Mouse (Mus musculus) heart, embryonic 16.5 days (tissue): ENCODE results near the gene Tmem147. TPM values are rescaled to one million over a fixed set of nuclear protein-coding genes. Genes with fewer than 3 reads are reported as not detected.

Source experiments
- ATAC-seq: fragments of 200-750 bp; cut with Nextera tagmentation; replicated peaks from 2 replicates; pipeline ENCODE4 v1.8.0; 2017; ENCODE audit warnings: moderate number of reproducible peaks; ENCODE audit not compliant: insufficient read depth, low FRiP score; ENCODE audit errors: extremely low read depth
- H3K27ac ChIP-seq: fragments of 300-500 bp; sonication (generic); 2 replicates; pipeline ENCODE4 v1.5.1; 2014; ENCODE audit warnings: mild to moderate bottlenecking, low read length, control low read depth, moderate library complexity
- H3K27me3 ChIP-seq: fragments of 300-500 bp; sonication (generic); 2 replicates; pipeline ENCODE4 v1.6.1; 2014; ENCODE audit warnings: low read length, mixed read lengths; ENCODE audit not compliant: control insufficient read depth, insufficient read depth
- H3K36me3 ChIP-seq: fragments of 300-500 bp; sonication (generic); 2 replicates; pipeline ENCODE4 v1.6.1; 2014; ENCODE audit not compliant: control insufficient read depth, insufficient read depth
- H3K4me1 ChIP-seq: fragments of 300-500 bp; sonication (generic); 2 replicates; pipeline ENCODE4 v1.6.1; 2014; ENCODE audit warnings: low read length, mixed read lengths; ENCODE audit not compliant: control insufficient read depth, insufficient read depth
- H3K4me2 ChIP-seq: fragments of 300-500 bp; sonication (generic); 2 replicates; pipeline ENCODE4 v1.6.1; 2014; ENCODE audit warnings: low read depth, mild to moderate bottlenecking, control low read depth, low read length
- H3K4me3 ChIP-seq: fragments of 300-500 bp; sonication (generic); 2 replicates; pipeline ENCODE4 v1.5.1; 2014; ENCODE audit warnings: mild to moderate bottlenecking, control low read depth, low read length
- H3K9ac ChIP-seq: fragments of 300-500 bp; sonication (generic); 2 replicates; pipeline ENCODE4 v1.6.1; 2014; ENCODE audit warnings: low read length, control low read depth
- H3K9me3 ChIP-seq: fragments of 300-500 bp; sonication (generic); replicated peaks from 2 replicates; pipeline ENCODE4 v1.6.1; 2016; ENCODE audit warnings: low read length; ENCODE audit not compliant: control insufficient read depth
- WGBS: fragments of 180-500 bp; shearing (Covaris S2); extraction: QIAGEN DNeasy Blood & Tissue Kit; methylation state at CpG from one replicate; pipeline ENCODE4 v1.1.7; 2014; 5-methylcytosine and 5-hydroxymethylcytosine counted together
- polyA plus RNA-seq: library from polyadenylated mRNA; unstranded; fragments of >200 nt; fragmentation: Nextera tagmentation; extraction: Ambion mirVana; gene quantifications from 2 replicates; pipeline ENCODE4 v1.2.1, GENCODE M21; 2015

Tmem147 gene
- polyA plus RNA-seq = 197 and 203 TPM in 2 replicates

GRCm38 (mm10) chr7:30729396-30730063 is at the start of gene Tmem147:
Gene Tmem147, minus strand, starts transcription at chr7:30729540.
- H3K9ac ChIP-seq = peak within 1 kb of the TSS; percentile 92
- WGBS = under 1% methylated on average over 60 of the region's 60 CpGs
- ATAC-seq = peak; percentile 98
- peak within 1 kb of the TSS; percentile 73 for H3K4me2 ChIP-seq
- H3K36me3 ChIP-seq = peaks cover 11% of the 10 kb centered on the region
- H3K4me3 ChIP-seq = peak within 1 kb of the TSS; percentile 80
- no peaks in the 10 kb centered on the region for H3K9me3 ChIP-seq
- no peaks in the 10 kb centered on the region for H3K27me3 ChIP-seq
- H3K4me1 ChIP-seq = peaks cover 14% of the 10 kb centered on the region
- peak within 1 kb of the TSS; percentile 90 for H3K27ac ChIP-seq

GRCm38 (mm10) chr7:30777911-30778310 is 48.6 kb upstream of the Tmem147 start:
- no peaks in the 10 kb centered on the region for H3K9me3 ChIP-seq
- H3K36me3 ChIP-seq = no peaks in the 10 kb centered on the region
- no peak overlapping the region for H3K9ac ChIP-seq
- ATAC-seq = no peak
- H3K4me1 ChIP-seq = no peaks in the 10 kb centered on the region
- H3K4me2 ChIP-seq = no peak overlapping the region
- H3K27me3 ChIP-seq = no peaks in the 10 kb centered on the region
- 73% methylated on average over 1 of the region's 1 CpGs for WGBS
- H3K4me3 ChIP-seq = no peak overlapping the region
- no peak overlapping the region for H3K27ac ChIP-seq

- no peak overlapping the region for H3K4me3 ChIP-seq
- H3K27me3 ChIP-seq = no peaks in the 10 kb centered on the region
- 0 out of 2 replicates have a peak, but pooled peaks cover under 1% of the 10 kb centered on the region for H3K9me3 ChIP-seq
- no peaks in the 10 kb centered on the region for H3K36me3 ChIP-seq
- H3K9ac ChIP-seq = no peak overlapping the region
- WGBS = 47% methylated on average over 7 of the region's 7 CpGs
- ATAC-seq = no peak
- H3K4me1 ChIP-seq = no peaks in the 10 kb centered on the region
- H3K4me2 ChIP-seq = no peak overlapping the region
- H3K27ac ChIP-seq = no peak overlapping the region
These were observed 47.8 kb upstream of the Tmem147 start for GRCm38 (mm10) chr7:30777081-30777579.

DNA sequence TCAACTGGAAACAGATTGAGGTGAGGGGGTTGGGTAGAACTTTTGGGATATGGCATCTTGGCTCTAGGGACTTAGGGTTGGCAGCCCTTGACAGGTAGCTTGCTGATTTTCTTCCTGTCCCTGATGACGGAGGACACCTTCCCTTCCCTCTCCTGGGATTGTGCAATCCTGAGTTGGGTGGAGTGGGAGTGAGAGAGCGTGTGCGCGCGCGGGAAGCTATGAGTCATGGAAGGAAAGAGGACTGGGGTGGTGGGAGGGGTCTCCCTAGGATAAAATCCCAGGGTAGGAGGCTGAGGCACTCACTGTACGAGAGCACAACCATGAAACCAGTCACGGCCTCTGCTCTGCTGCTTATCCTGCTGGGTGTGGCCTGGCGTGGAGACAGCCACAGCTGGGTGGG is 46.8 kb upstream of the Tmem147 start:
- no peaks in the 10 kb centered on the region for H3K4me1 ChIP-seq
- WGBS = 70% methylated on average over 9 of the region's 9 CpGs
- H3K9ac ChIP-seq = no peak overlapping the region
- H3K27me3 ChIP-seq = no peaks in the 10 kb centered on the region
- H3K27ac ChIP-seq = no peak overlapping the region
- no peaks in the 10 kb centered on the region for H3K36me3 ChIP-seq
- peaks cover 2% of the 10 kb centered on the region; the same call in 1 of the 2 replicates for H3K9me3 ChIP-seq
- no peak overlapping the region for H3K4me2 ChIP-seq
- no peak for ATAC-seq
- no peak overlapping the region for H3K4me3 ChIP-seq

DNA sequence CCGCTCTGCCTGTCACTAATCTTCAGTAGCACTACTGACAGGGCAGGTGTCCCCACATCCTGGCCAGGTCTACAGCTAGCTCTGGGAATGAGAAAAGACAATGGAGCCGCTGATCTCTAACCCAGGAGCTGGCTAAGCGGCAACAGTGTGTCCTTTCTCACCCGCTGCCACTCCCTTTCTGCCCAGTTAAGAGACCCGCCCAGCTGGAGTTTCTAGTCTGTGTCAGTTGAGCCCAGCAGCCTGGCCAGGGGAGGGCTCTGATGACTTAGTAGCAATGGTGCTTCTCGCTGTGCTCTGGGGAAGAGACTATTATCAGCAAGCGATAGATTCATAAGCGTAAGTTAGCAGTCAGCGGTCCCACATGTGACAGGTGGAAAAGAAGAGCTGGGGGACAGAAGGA is 39.9 kb upstream of the Tmem147 start:
- H3K9ac ChIP-seq = no peak overlapping the region

GRCm38 (mm10) chr7:30766408-30766807 is 37.1 kb upstream of the Tmem147 start:
- H3K27me3 ChIP-seq = peaks cover 2% of the 10 kb centered on the region
- H3K9me3 ChIP-seq = no peaks in the 10 kb centered on the region; the same call in 1 of the 2 replicates
- H3K4me1 ChIP-seq = no peaks in the 10 kb centered on the region
- H3K4me2 ChIP-seq = no peak overlapping the region
- WGBS = 82% methylated on average over 4 of the region's 4 CpGs
- ATAC-seq = no peak
- H3K9ac ChIP-seq = no peak overlapping the region
- no peak overlapping the region for H3K27ac ChIP-seq
- no peaks in the 10 kb centered on the region for H3K36me3 ChIP-seq
- no peak overlapping the region for H3K4me3 ChIP-seq

More for the DNA sequence above, 39.9 kb upstream of the Tmem147 start:
- Histone ChIP-seq H3K4me3 (no peak overlapping the region), H3K4me2 (no peak overlapping the region), H3K9me3 (peaks cover 2% of the 10 kb centered on the region; the same call in 1 of the 2 replicates), H3K27ac (no peak overlapping the region), H3K36me3 (no peaks in the 10 kb centered on the region), H3K27me3 (peaks cover 2% of the 10 kb centered on the region), H3K4me1 (no peaks in the 10 kb centered on the region)
- no peak for ATAC-seq
- WGBS = 28% methylated on average over 9 of the region's 9 CpGs

DNA sequence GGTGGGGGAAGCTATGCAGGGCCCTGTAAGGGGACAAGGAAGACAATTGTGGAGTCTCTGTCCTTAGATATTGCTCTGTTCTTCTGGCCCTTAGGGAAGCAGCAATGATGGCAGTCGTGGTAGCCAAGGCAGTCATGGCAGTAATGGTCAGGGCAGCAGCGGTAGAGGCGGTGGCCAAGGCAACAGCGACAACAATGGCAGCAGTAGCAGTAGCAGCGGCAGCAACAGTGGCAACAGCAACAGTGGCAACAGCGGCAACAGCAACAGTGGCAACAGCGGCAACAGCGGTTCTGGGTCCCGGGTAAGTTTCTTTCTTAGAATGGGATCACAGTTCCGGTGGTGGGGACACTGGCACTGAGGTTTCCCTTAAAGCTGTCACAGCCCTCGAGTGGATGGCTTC is 35.8 kb upstream of the Tmem147 start:
- H3K36me3 ChIP-seq = no peaks in the 10 kb centered on the region
- no peaks in the 10 kb centered on the region for H3K9me3 ChIP-seq
- no peak overlapping the region for H3K4me3 ChIP-seq
- 43% methylated on average over 11 of the region's 11 CpGs for WGBS
- peaks cover 2% of the 10 kb centered on the region for H3K27me3 ChIP-seq
- ATAC-seq = no peak
- H3K27ac ChIP-seq = no peak overlapping the region
- H3K9ac ChIP-seq = no peak overlapping the region
- no peak overlapping the region for H3K4me2 ChIP-seq
- 0 out of 2 replicates have a peak, but pooled peaks cover 4% of the 10 kb centered on the region for H3K4me1 ChIP-seq

DNA sequence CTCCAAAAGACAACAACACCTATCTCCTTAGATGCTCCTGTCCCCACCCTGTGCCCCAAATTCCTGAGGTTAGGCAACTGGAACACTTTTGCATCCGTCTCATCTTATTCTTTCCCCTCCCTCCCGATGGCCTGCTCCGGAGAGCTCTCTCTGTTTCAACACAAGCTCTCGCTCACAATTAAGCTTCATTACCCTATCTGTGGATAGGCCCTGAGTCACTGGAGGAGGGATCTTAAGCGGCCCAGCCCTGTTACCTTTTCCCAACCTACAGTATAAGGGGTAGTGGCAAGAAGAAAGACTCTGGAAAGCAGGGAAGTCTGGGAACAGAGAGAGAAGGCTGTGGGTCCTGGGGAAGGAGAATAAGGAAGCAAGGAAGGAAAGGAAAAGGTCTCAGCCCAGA is 34.1 kb upstream of the Tmem147 start, which contains the start of gene Dmkn:
Gene Dmkn, plus strand, starts transcription at position 301 of the 400 bp plus-strand sequence.
- Histone ChIP-seq H3K9ac (no peak within 1 kb of the TSS), H3K27ac (no peak within 1 kb of the TSS), H3K4me2 (no peak within 1 kb of the TSS), H3K4me1 (0 out of 2 replicates have a peak, but pooled peaks cover 4% of the 10 kb centered on the region), H3K4me3 (no peak within 1 kb of the TSS), H3K9me3 (no peaks in the 10 kb centered on the region), H3K36me3 (no peaks in the 10 kb centered on the region), H3K27me3 (peaks cover 2% of the 10 kb centered on the region)
- no peak for ATAC-seq
- WGBS = 49% methylated on average over 5 of the region's 5 CpGs

- no peak for ATAC-seq
- no peaks in the 10 kb centered on the region for H3K36me3 ChIP-seq
- H3K27me3 ChIP-seq = peaks cover 2% of the 10 kb centered on the region; the same call in 1 of the 2 replicates
- WGBS = 34% methylated on average over 4 of the region's 4 CpGs
- no peak overlapping the region for H3K4me3 ChIP-seq
- no peak overlapping the region for H3K4me2 ChIP-seq
- no peak overlapping the region for H3K9ac ChIP-seq
- no peak overlapping the region for H3K27ac ChIP-seq
- H3K9me3 ChIP-seq = no peaks in the 10 kb centered on the region
- H3K4me1 ChIP-seq = 0 out of 2 replicates have a peak, but pooled peaks cover 4% of the 10 kb centered on the region
These were observed 32.5 kb upstream of the Tmem147 start for GRCm38 (mm10) chr7:30761769-30762352.
